Mouse (Mus musculus): ENCODE data around the gene Rreb1.

Rreb1 gene

GRCm38 (mm10) chr13:37778594-37779231 is 513 bp downstream of the Rreb1 start:
- no peak for DNase-seq (ENCODE audit: extremely low spot score, low read depth, low spot score)

- DNase-seq (ENCODE audit: extremely low spot score, low read depth, low spot score), result no peak
Measured at GRCm38 (mm10) chr13:37779251-37779667, 1.1 kb downstream of the Rreb1 start.

GRCm38 (mm10) chr13:37781557-37781956 is 3.4 kb downstream of the Rreb1 start:
- DNase-seq (ENCODE audit: extremely low spot score, low read depth, low spot score), result no peak

GRCm38 (mm10) chr13:37782144-37782543 is 3.9 kb downstream of the Rreb1 start:
- no peak for DNase-seq (ENCODE audit: extremely low spot score, low read depth, low spot score)

GRCm38 (mm10) chr13:37783676-37784075 is 5.5 kb downstream of the Rreb1 start:
- no peak for DNase-seq (ENCODE audit: extremely low spot score, low read depth, low spot score)

GRCm38 (mm10) chr13:37784226-37784625 is 6.0 kb downstream of the Rreb1 start:
- DNase-seq (ENCODE audit: extremely low spot score, low read depth, low spot score), result no peak

GRCm38 (mm10) chr13:37792739-37793336 is 14.6 kb downstream of the Rreb1 start:
- no peak for DNase-seq (ENCODE audit: extremely low spot score, low read depth, low spot score)

- no peak for DNase-seq (ENCODE audit: extremely low spot score, low read depth, low spot score)
Measured at GRCm38 (mm10) chr13:37798811-37799210, 20.6 kb downstream of the Rreb1 start.

GRCm38 (mm10) chr13:37799413-37799812 is 21.2 kb downstream of the Rreb1 start:
- DNase-seq (ENCODE audit: extremely low spot score, low read depth, low spot score), result no peak

GRCm38 (mm10) chr13:37801101-37802075 is 23.2 kb downstream of the Rreb1 start:
- no peak for DNase-seq (ENCODE audit: extremely low spot score, low read depth, low spot score)

- no peak for DNase-seq (ENCODE audit: extremely low spot score, low read depth, low spot score)
Measured at GRCm38 (mm10) chr13:37802246-37803003, 24.2 kb downstream of the Rreb1 start.

- no peak for DNase-seq (ENCODE audit: extremely low spot score, low read depth, low spot score)
Measured at GRCm38 (mm10) chr13:37803244-37803643, 25.0 kb downstream of the Rreb1 start.

GRCm38 (mm10) chr13:37804023-37804422 is 25.8 kb downstream of the Rreb1 start:
- DNase-seq (ENCODE audit: extremely low spot score, low read depth, low spot score), result no peak

GRCm38 (mm10) chr13:37815001-37815400 is 36.8 kb downstream of the Rreb1 start:
- no peak for DNase-seq (ENCODE audit: extremely low spot score, low read depth, low spot score)

- DNase-seq (ENCODE audit: extremely low spot score, low read depth, low spot score), result no peak
Measured at GRCm38 (mm10) chr13:37816736-37817135, 38.5 kb downstream of the Rreb1 start.

GRCm38 (mm10) chr13:37821413-37821812 is 43.2 kb downstream of the Rreb1 start:
- DNase-seq (ENCODE audit: extremely low spot score, low read depth, low spot score), result no peak

- no peak for DNase-seq (ENCODE audit: extremely low spot score, low read depth, low spot score)
Measured at GRCm38 (mm10) chr13:37824331-37824920, 46.2 kb downstream of the Rreb1 start.

GRCm38 (mm10) chr13:37824956-37825645 is 46.9 kb downstream of the Rreb1 start:
- DNase-seq (ENCODE audit: extremely low spot score, low read depth, low spot score), result no peak

- no peak for DNase-seq (ENCODE audit: extremely low spot score, low read depth, low spot score)
Measured at GRCm38 (mm10) chr13:37825646-37826280, 47.6 kb downstream of the Rreb1 start.

All from hindlimb bud, embryonic 11.5 days (tissue).